Mouse (Mus musculus): Measurements from ENCODE around the gene Plppr3. TPM values are rescaled to one million over a fixed set of nuclear protein-coding genes. Genes with fewer than 3 reads are reported as not detected.

Gene Plppr3
- polyA plus RNA-seq, 2 experiments: 3.0 to 7.0 TPM

DNA sequence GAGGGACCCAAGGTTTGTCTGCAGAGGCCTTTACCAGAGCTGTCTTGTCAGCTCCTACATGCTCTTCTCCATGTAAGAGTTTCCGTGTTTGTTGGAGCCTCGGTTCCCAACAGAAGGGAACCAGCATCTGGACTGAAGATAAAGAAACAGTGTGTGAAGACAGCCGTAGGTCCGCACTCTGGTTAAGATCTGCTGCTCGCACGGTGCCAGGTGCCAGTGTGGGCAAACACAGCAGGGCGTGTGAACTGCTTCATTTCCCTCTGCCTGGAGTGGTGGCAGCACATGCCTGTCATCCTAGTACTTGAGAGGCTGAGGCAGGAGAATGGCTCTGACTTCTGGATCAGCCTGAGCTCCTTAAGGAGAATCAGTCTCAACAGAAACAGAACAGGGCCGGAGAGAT is 2.6 kb downstream of the Plppr3 start:
- 71% methylated on average over 8 of the region's 8 CpGs for WGBS (ENCODE audit: insufficient replicate concordance)
- H3K36me3 ChIP-seq (replicated peaks; ENCODE audit: control insufficient read depth, insufficient read depth, low read depth): no peaks in the 10 kb centered on the region
- TF ChIP-seq EP300 (IDR thresholded peaks at IDR 0.05; ENCODE audit: low read depth) (no peak), CTCF (IDR thresholded peaks at IDR 0.05; ENCODE audit: low read depth) (no peak)
- H3K4me3 ChIP-seq (ENCODE audit: insufficient read depth in 1 of 2, low read depth in 2 of 2, low read length in 2 of 2): no peak overlapping the region
- peaks cover 14% of the 10 kb centered on the region for H3K27me3 ChIP-seq (ENCODE audit: control insufficient read depth, insufficient read depth, low read length)
- H3K4me1 ChIP-seq (replicated peaks; ENCODE audit: control insufficient read depth in 2 of 2, insufficient read depth in 2 of 2, low read length in 1 of 2): no peaks in the 10 kb centered on the region; a peak in 1 of 4 replicates
- H3K9me3 ChIP-seq (ENCODE audit: control insufficient read depth, low read length): no peaks in the 10 kb centered on the region
- no peak overlapping the region for H3K9ac ChIP-seq (replicated peaks)
- no peak overlapping the region for H3K27ac ChIP-seq
- ATAC-seq (ENCODE audit: insufficient read depth) (no peak), DNase-seq (ENCODE audit: low read depth in 3 of 3, low spot score in 3 of 3) (no peak)
- no peak overlapping the region for H3K4me2 ChIP-seq (ENCODE audit: low read depth)

DNA sequence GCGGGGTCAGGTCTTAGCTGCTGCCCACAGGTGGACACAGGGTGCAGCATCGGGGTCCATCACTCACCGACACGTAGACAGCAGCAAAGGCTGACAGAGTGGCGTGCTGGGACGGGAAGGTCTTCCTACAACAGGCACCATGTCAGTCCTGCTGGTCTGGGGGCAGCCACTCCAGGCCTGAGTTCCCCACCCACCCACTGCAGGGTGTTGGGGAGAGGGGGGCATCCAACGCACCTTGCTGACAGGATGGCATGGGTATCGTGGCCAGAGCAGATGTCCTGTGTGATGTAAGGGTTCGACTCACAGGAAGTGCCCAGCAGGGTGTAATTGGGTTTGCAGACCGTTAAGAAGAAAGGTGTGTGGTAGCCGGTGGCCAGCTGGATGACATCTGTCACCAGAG is 7.8 kb downstream of the Plppr3 start:
- Histone ChIP-seq H3K4me3 (ENCODE audit: insufficient read depth in 1 of 2, low read depth in 2 of 2, low read length in 2 of 2) (no peak overlapping the region), H3K27me3 (ENCODE audit: control insufficient read depth, insufficient read depth, low read length) (no peaks in the 10 kb centered on the region), H3K9me3 (ENCODE audit: control insufficient read depth, low read length) (no peaks in the 10 kb centered on the region), H3K9ac (replicated peaks) (no peak overlapping the region), H3K4me2 (ENCODE audit: low read depth) (no peak overlapping the region), H3K36me3 (replicated peaks; ENCODE audit: control insufficient read depth, insufficient read depth, low read depth) (peaks cover 24% of the 10 kb centered on the region), H3K27ac (no peak overlapping the region), H3K4me1 (replicated peaks; ENCODE audit: control insufficient read depth in 2 of 2, insufficient read depth in 2 of 2, low read length in 1 of 2) (no peaks in the 10 kb centered on the region)
- TF ChIP-seq EP300 (IDR thresholded peaks at IDR 0.05; ENCODE audit: low read depth) (no peak), CTCF (IDR thresholded peaks at IDR 0.05; ENCODE audit: low read depth) (no peak)
- no peak for DNase-seq (ENCODE audit: low read depth in 3 of 3, low spot score in 3 of 3)
- WGBS (ENCODE audit: insufficient replicate concordance): 77% methylated on average over 11 of the region's 11 CpGs
- no peak for ATAC-seq (ENCODE audit: insufficient read depth)

DNA sequence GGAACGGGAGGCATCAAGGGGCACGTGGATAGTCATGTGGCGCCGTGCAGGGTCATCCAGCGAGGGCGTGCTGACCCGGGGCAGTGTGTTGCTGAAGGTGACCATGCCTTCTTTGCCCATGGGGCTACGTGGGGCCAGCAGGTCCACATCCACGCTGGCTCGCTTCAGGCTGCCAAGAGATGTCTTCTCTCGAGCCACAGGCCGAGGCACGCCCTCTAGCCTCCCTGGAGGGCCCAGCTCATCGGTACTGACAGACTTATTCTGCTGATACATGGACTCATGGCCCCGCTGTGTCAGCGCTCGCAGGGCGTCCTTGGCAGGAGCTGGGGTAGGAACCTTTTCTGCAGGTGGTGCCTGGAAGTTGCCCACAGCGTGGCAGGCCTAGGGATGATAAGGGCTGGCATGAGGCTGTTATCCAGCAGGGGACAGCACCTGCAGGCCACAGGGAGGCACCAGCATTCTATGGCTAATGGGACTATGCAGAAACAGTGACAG is 8.6 kb downstream of the Plppr3 start:
- peak; percentile 11; the same call in 1 of the 2 replicates for ATAC-seq (ENCODE audit: insufficient read depth)
- H3K4me3 ChIP-seq (ENCODE audit: insufficient read depth in 1 of 2, low read depth in 2 of 2, low read length in 2 of 2): no peak overlapping the region
- H3K9me3 ChIP-seq (ENCODE audit: control insufficient read depth, low read length): no peaks in the 10 kb centered on the region
- TF ChIP-seq EP300 (IDR thresholded peaks at IDR 0.05; ENCODE audit: low read depth): no peak
- peak; percentile 73 for TF ChIP-seq CTCF (IDR thresholded peaks at IDR 0.05; ENCODE audit: low read depth)
- WGBS (ENCODE audit: insufficient replicate concordance): 60% methylated on average over 19 of the region's 19 CpGs
- no peak overlapping the region for H3K4me2 ChIP-seq (ENCODE audit: low read depth)
- no peak overlapping the region for H3K9ac ChIP-seq (replicated peaks)
- peaks cover 32% of the 10 kb centered on the region for H3K36me3 ChIP-seq (replicated peaks; ENCODE audit: control insufficient read depth, insufficient read depth, low read depth)
- H3K27ac ChIP-seq: no peak overlapping the region
- no peaks in the 10 kb centered on the region for H3K27me3 ChIP-seq (ENCODE audit: control insufficient read depth, insufficient read depth, low read length)
- no peaks in the 10 kb centered on the region for H3K4me1 ChIP-seq (replicated peaks; ENCODE audit: control insufficient read depth in 2 of 2, insufficient read depth in 2 of 2, low read length in 1 of 2)
- no peak for DNase-seq (ENCODE audit: low read depth in 3 of 3, low spot score in 3 of 3)

DNA sequence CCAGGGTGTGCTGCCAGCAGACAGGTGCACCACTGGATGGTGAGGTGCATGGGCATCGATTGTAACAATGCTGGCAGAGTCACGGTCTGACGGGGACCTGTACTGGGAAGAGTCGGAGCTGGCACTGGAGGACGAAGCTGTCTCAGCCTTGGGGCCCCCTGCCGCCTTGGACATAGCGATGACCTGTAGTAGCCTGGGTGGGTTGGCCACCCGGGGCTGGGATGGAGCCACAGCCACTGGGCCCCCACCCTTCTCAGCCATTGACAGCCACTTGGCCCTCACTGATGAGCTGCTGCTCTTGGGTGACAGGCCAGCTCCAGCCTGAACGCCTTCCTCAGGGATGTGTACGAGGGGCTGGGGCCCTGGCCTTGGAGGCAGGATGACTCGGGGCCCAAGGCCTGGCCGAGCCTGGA is 9.2 kb downstream of the Plppr3 start:
- Histone ChIP-seq H3K9ac (replicated peaks) (no peak overlapping the region), H3K36me3 (replicated peaks; ENCODE audit: control insufficient read depth, insufficient read depth, low read depth) (peaks cover 38% of the 10 kb centered on the region), H3K27ac (no peak overlapping the region), H3K9me3 (ENCODE audit: control insufficient read depth, low read length) (no peaks in the 10 kb centered on the region), H3K4me3 (ENCODE audit: insufficient read depth in 1 of 2, low read depth in 2 of 2, low read length in 2 of 2) (no peak overlapping the region), H3K4me2 (ENCODE audit: low read depth) (no peak overlapping the region), H3K4me1 (replicated peaks; ENCODE audit: control insufficient read depth in 2 of 2, insufficient read depth in 2 of 2, low read length in 1 of 2) (no peaks in the 10 kb centered on the region), H3K27me3 (ENCODE audit: control insufficient read depth, insufficient read depth, low read length) (no peaks in the 10 kb centered on the region)
- 65% methylated on average over 12 of the region's 12 CpGs for WGBS (ENCODE audit: insufficient replicate concordance)
- DNase-seq (ENCODE audit: low read depth in 3 of 3, low spot score in 3 of 3) (no peak), ATAC-seq (ENCODE audit: insufficient read depth) (0 out of 2 replicates have a peak, but pooled peaks have one; percentile 11)
- no peak for TF ChIP-seq CTCF (IDR thresholded peaks at IDR 0.05; ENCODE audit: low read depth)
- no peak for TF ChIP-seq EP300 (IDR thresholded peaks at IDR 0.05; ENCODE audit: low read depth)

DNA sequence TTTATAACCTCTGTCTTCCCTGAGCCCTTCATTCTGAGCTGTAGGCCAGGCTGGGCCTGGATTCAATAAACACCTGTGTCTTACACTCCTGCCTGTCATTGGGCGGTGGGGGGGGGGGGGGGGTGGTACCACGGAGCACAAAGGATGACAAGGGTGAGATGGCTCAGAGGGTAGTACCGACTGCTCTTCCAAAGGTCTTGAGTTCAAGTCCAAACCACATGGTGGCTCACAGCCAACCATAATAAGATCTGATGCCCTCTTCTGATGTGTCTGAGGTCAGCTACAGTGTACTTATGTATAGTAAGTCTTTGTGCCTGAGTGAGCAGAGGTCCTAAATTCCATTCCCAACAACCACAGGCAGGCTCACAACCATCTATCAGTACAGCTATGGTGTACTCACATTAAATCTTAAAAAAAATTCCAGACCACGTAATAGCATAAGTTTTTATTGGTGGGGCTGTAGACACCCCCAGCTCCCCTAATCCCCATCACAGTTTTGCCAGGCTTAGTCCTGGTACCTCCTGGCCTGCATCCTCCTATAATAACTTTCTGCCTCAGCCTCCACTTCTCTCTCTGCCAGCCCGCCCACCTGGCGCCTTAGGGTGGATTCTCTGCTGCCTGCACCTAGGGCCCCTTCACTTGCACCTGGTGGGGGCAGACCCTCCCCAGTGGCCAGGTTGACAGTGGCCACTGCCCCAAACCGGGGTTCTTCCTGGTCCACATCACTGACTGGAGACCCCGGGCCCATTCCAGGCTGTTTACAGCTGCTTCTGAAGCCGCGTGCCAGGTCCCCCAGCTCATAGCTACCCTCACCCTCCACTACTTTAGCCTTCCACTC is 9.9 kb downstream of the Plppr3 start:
- WGBS (ENCODE audit: insufficient replicate concordance): 48% methylated on average over 10 of the region's 10 CpGs
- no peak for DNase-seq (ENCODE audit: low read depth in 3 of 3, low spot score in 3 of 3)
- no peaks in the 10 kb centered on the region for H3K9me3 ChIP-seq (ENCODE audit: control insufficient read depth, low read length)
- no peaks in the 10 kb centered on the region for H3K27me3 ChIP-seq (ENCODE audit: control insufficient read depth, insufficient read depth, low read length)
- H3K9ac ChIP-seq (replicated peaks): no peak overlapping the region
- no peak overlapping the region for H3K27ac ChIP-seq
- ATAC-seq (ENCODE audit: insufficient read depth): peak; percentile 12
- no peaks in the 10 kb centered on the region for H3K4me1 ChIP-seq (replicated peaks; ENCODE audit: control insufficient read depth in 2 of 2, insufficient read depth in 2 of 2, low read length in 1 of 2)
- TF ChIP-seq CTCF (IDR thresholded peaks at IDR 0.05; ENCODE audit: low read depth) (no peak), EP300 (IDR thresholded peaks at IDR 0.05; ENCODE audit: low read depth) (no peak)
- H3K36me3 ChIP-seq (replicated peaks; ENCODE audit: control insufficient read depth, insufficient read depth, low read depth): peaks cover 45% of the 10 kb centered on the region
- H3K4me3 ChIP-seq (ENCODE audit: insufficient read depth in 1 of 2, low read depth in 2 of 2, low read length in 2 of 2): no peak overlapping the region
- no peak overlapping the region for H3K4me2 ChIP-seq (ENCODE audit: low read depth)
